Mouse (Mus musculus) G1E (cell line): ENCODE results near the gene Mllt6. TPM values are rescaled to one million over a fixed set of nuclear protein-coding genes. Genes with fewer than 3 reads are reported as not detected.

Experiments
- ATAC-seq: 2 replicates; pipeline ENCODE4 v1.8.0; 2016; ENCODE audit warnings: mild to moderate bottlenecking; ENCODE audit not compliant: insufficient number of reproducible peaks, poor library complexity, low FRiP score, severe bottlenecking; ENCODE audit errors: extremely low read depth
- DNase-seq: peaks from one replicate; pipeline ENCODE4 v3.0.0; 2012; ENCODE audit warnings: low spot score
- H3K27me3 ChIP-seq: 2 replicates; pipeline ENCODE4 v1.6.1; 2012; ENCODE audit warnings: mild to moderate bottlenecking, low read length, inconsistent platforms; ENCODE audit not compliant: insufficient read depth
- H3K36me3 ChIP-seq: replicated peaks from 2 replicates; pipeline ENCODE3; 2012; ENCODE audit warnings: mild to moderate bottlenecking, inconsistent platforms
- H3K4me1 ChIP-seq: 2 replicates; pipeline ENCODE4 v1.6.1; 2012; ENCODE audit warnings: low read depth, low read length, inconsistent platforms, mixed read lengths; ENCODE audit not compliant: insufficient read depth
- H3K4me3 ChIP-seq: 2 replicates; pipeline ENCODE4 v1.5.1; 2012; ENCODE audit warnings: low read depth, mild to moderate bottlenecking, inconsistent platforms, low read length, moderate library complexity, mixed read lengths
- H3K9me3 ChIP-seq: replicated peaks from 2 replicates; pipeline ENCODE4 v1.6.1; 2012; ENCODE audit warnings: inconsistent platforms
- CTCF ChIP-seq: IDR thresholded peaks from 2 replicates; pipeline ENCODE4 v1.5.1; 2012; ENCODE audit warnings: low read depth, low read length, inconsistent platforms, mixed read lengths
- GATA1 ChIP-seq: IDR thresholded peaks from 2 replicates; pipeline ENCODE4 v1.6.1; 2012; ENCODE audit warnings: borderline replicate concordance, low read length, inconsistent platforms, mixed read lengths
- GATA2 ChIP-seq: IDR thresholded peaks from 2 replicates; pipeline ENCODE4 v1.6.1; 2012; ENCODE audit warnings: low read depth, low read length, inconsistent platforms, borderline replicate concordance
- POLR2AphosphoS5 ChIP-seq: IDR thresholded peaks from 2 replicates; pipeline ENCODE4 v1.6.1; 2012; ENCODE audit warnings: low read depth, low read length, inconsistent platforms; ENCODE audit not compliant: insufficient replicate concordance
- TAL1 ChIP-seq: conservative IDR thresholded peaks from 2 replicates; pipeline ENCODE4 v1.6.1; 2012; ENCODE audit warnings: low read depth, low read length, inconsistent platforms, mixed read lengths
- polyA plus RNA-seq: library from polyadenylated mRNA; stranded (reverse); fragments of >175 nt; gene quantifications from 2 replicates; pipeline ENCODE4 v1.2.3, GENCODE M21; 2012
- total RNA-seq, 2 experiments: library from RNA; stranded (forward) in 1 of 2; stranded (reverse) in 1 of 2; fragments of 200-1000 nt in 1 of 2; fragments of >200 nt in 1 of 2; fragmentation: Nextera tagmentation in 1 of 2; gene quantifications; 2 replicates each; pipeline ENCODE4 v1.2.3; 2014 to 2017

Gene Mllt6
- total and polyA plus RNA-seq, 3 experiments: 10.9 to 38.3 (median 16.5) TPM

DNA sequence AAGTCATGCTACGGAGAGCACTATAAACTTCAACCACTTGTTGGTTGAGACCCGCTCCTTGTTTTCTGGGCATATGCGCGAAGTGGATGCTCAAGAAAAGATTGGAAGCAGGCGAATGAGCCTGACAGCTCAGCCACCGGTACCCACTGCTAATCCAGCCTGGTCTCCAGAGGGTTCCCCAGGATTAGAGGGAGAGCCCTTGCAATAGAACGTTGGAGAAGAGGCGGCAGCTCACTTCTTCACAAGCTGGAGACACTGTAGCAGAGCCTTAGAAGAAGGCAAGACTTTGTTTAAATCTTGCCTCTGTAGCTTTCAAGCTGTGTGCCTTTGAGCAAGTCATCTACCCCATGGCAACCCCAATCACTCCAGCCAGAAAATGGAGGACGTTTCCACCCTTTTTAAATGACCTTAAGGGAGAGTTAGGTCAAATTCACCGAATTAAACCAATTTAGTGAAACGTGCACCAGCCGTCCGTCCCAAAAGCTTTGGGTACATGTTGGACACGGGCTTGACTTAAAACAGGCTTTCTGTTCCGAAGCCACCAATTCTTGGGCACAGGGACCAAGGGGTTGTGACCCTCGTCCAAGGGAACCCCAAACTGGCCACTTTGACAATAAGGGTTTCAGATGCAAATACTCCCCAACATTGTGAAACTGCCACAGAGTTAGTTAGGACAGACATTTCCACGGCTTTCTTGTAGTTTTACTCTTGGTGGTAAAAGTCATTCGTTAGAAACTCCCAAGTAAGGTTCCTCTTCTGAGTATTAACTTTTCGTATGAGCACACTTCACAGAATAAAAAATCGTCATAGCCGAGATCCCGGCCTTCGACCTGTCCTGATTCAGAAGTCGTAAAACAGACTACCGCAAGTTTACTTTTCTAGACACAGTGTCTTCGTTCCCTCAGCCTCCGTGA lies 2.2 kb upstream of the Mllt6 start:
- peaks cover 55% of the 10 kb centered on the region for H3K4me1 ChIP-seq
- peaks cover 61% of the 10 kb centered on the region for H3K27me3 ChIP-seq
- H3K36me3 ChIP-seq: peaks cover 27% of the 10 kb centered on the region
- H3K4me3 ChIP-seq: peak overlapping the region; percentile 77
- no peak for TF ChIP-seq CTCF
- TF ChIP-seq POLR2AphosphoS5: no peak
- no peak for TF ChIP-seq GATA1
- no peak for TF ChIP-seq TAL1
- no peak for TF ChIP-seq GATA2
- DNase-seq (no peak), ATAC-seq (no peak)
- 0 out of 2 replicates have a peak, but pooled peaks cover 2% of the 10 kb centered on the region for H3K9me3 ChIP-seq

DNA sequence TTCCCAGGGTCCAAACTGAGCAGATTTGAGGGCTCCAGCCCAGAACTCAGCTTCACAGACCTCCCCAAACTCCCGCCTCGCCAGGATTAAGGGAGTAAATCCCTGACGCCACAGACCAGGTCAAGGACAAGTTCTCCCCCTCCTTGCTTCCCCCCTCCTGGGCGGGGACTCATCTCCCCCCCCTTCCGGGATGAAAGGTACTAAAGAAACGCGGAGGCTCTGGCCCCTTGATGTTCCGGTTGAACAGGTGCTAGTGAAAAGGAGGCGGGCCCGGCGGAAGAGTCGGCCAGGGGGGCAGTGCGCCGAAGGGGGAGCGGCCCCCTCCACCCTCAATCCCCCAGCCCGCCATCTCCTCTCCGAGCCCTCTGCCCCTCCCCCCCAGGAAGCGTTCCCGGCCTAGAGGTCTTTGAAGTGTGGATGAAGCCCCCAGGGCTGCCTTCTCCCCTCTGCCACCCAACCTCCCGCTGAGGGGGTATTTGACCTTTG lies 1.5 kb upstream of the Mllt6 start:
- H3K36me3 ChIP-seq: peaks cover 27% of the 10 kb centered on the region
- H3K9me3 ChIP-seq: 0 out of 2 replicates have a peak, but pooled peaks cover 2% of the 10 kb centered on the region
- DNase-seq (no peak), ATAC-seq (no peak)
- peaks cover 60% of the 10 kb centered on the region for H3K27me3 ChIP-seq
- peaks cover 53% of the 10 kb centered on the region for H3K4me1 ChIP-seq
- no peak for TF ChIP-seq CTCF
- no peak for TF ChIP-seq GATA1
- no peak for TF ChIP-seq GATA2
- TF ChIP-seq POLR2AphosphoS5: no peak
- no peak for TF ChIP-seq TAL1
- peak overlapping the region; percentile 63; the same call in 1 of the 2 replicates for H3K4me3 ChIP-seq

DNA sequence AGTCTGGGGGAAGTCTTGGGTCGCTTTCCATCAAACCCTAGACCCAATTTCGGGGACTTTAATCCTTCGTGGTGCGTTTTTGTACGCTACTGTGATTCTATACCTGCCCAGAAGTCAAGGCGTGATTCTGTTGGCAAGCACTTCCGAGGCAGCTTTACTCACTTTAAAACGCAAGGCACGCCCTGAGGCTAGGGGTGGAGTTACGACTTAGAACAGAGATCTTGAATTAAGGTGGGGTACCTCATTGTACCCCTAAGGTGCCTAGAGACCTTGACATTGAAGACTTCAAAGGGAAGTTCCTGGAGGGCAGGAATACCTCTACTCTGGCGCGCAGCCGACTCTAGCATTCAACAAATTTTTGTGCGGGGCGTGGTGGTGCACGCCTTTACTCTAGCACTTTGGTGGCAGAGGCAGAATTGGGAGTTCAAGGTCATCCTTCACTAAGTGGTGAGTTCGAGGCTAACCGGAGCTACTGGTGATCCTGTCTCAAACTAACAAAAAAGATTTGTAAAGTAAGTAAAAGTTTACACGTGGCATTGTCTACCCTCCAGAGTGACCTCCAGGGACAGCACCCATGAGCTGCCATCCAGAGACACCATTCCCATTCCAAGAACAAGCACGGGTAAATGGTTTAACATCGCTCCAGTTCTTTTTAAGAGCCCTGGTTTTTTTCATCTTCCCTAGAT lies 864 bp upstream of the Mllt6 start:
- H3K27me3 ChIP-seq: peaks cover 64% of the 10 kb centered on the region
- DNase-seq (no peak), ATAC-seq (no peak)
- H3K4me1 ChIP-seq: peaks cover 53% of the 10 kb centered on the region
- peaks cover 31% of the 10 kb centered on the region for H3K36me3 ChIP-seq
- 0 out of 2 replicates have a peak, but pooled peaks cover 2% of the 10 kb centered on the region for H3K9me3 ChIP-seq
- TF ChIP-seq POLR2AphosphoS5: no peak
- no peak for TF ChIP-seq CTCF
- TF ChIP-seq GATA1: no peak
- no peak for TF ChIP-seq GATA2
- TF ChIP-seq TAL1: no peak
- H3K4me3 ChIP-seq: peak overlapping the region; percentile 71; the same call in 1 of the 2 replicates

DNA sequence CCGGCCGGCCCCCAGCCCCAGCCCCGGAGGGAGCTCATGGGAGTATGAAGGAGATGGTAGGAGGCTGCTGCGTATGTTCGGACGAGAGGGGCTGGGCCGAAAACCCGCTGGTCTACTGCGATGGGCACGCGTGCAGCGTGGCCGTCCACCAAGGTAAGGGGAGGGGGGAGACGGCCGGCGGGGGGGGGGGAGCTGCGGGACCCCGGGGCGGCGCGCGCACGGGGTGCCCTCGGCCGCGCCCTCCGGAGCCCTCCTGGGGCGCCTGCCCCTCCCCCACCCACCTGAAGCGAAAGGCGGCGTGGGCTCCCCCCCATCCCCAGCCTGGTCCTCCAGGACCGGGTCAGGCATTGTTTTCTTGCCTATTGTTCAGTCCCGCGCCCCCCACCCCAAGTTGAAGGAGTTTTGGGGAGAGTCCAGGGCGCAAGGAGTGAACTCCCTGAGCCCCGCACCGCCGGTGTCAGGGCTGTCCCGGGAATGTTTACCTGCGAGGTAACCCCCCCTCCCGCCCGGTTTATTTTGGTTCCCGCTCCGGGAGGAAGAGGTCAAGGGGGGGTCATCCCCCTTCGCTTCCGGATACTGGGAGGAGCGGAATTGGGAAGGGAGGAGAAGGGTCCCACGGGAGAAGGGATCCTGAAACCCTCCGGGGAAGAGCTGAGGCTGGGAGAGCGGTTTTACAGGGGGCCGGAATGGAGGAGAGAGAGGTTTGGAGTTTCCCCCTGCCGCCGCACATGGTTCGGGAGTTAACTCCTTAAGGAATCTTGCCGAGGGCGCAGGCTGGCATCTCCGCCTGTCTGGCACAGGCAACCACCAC lies 519 bp downstream of the Mllt6 start:
- peaks cover 52% of the 10 kb centered on the region for H3K4me1 ChIP-seq
- ATAC-seq (no peak), DNase-seq (peak; percentile 42)
- H3K9me3 ChIP-seq: 0 out of 2 replicates have a peak, but pooled peaks cover 2% of the 10 kb centered on the region
- H3K36me3 ChIP-seq: peaks cover 37% of the 10 kb centered on the region
- peaks cover 67% of the 10 kb centered on the region for H3K27me3 ChIP-seq
- TF ChIP-seq CTCF (no peak), GATA2 (no peak), GATA1 (no peak), TAL1 (no peak), POLR2AphosphoS5 (no peak)
- peak overlapping the region; percentile 71 for H3K4me3 ChIP-seq

DNA sequence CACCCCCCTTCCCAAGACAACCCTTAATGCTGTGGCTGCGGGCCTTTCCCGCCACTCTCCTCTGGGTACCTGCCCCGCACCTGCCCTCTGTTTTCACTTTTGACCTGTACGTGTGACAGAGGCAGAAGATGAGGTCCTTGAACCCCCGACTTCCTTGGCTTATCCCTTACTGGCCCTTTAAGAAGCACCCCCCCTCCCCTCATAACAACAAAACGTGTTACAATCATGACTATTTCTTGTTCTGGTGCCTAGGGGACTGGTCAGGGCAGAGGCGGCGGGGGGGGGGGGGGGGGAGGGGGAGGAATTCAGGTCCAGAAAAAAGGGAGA lies 1.1 kb downstream of the Mllt6 start:
- ATAC-seq: no peak
- TF ChIP-seq POLR2AphosphoS5: no peak
- no peak for TF ChIP-seq CTCF
- TF ChIP-seq GATA1: no peak
- TF ChIP-seq GATA2: no peak
- TF ChIP-seq TAL1: no peak
- Histone ChIP-seq H3K4me3 (peak overlapping the region; percentile 71), H3K4me1 (peaks cover 46% of the 10 kb centered on the region), H3K36me3 (peaks cover 40% of the 10 kb centered on the region), H3K27me3 (peaks cover 66% of the 10 kb centered on the region), H3K9me3 (0 out of 2 replicates have a peak, but pooled peaks cover 2% of the 10 kb centered on the region)
- no peak for DNase-seq

DNA sequence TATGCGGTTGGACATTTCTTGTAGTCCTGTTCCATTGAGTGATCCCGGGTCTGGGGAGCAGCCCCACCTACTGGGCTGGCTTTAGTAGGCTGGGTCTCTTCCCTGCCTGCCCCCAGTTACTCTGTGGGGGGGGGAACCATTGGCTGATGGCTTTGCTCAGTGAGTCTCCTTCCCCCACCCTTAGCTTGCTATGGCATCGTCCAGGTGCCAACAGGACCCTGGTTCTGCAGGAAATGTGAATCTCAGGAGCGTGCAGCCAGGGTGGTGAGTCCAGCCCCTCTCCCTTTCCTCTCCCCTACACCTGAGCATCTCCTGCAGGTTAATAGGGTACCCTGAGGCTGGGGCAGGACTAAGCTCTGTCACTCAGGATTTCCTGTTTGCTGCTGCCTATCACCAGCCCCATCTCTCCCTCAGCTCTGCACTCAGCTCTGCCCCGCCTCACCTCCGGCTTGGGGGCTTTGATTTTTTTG lies 1.6 kb downstream of the Mllt6 start:
- peaks cover 45% of the 10 kb centered on the region for H3K4me1 ChIP-seq
- DNase-seq: no peak
- no peak overlapping the region for H3K4me3 ChIP-seq
- TF ChIP-seq TAL1 (no peak), GATA2 (no peak), POLR2AphosphoS5 (no peak), GATA1 (no peak), CTCF (no peak)
- H3K9me3 ChIP-seq: 0 out of 2 replicates have a peak, but pooled peaks cover 2% of the 10 kb centered on the region
- peaks cover 45% of the 10 kb centered on the region for H3K36me3 ChIP-seq
- peaks cover 63% of the 10 kb centered on the region for H3K27me3 ChIP-seq
- no peak for ATAC-seq
